Mouse (Mus musculus) T-helper 17 cell (primary cell): ENCODE results near the gene Sez6l.

Experiments used
- in situ Hi-C, 2 experiments: fragments of 300-600 bp; cut with MboI, MseI; formaldehyde crosslinking; loops; 1 replicate in 1 of 2; 2 replicates in 1 of 2; pipeline ENCODE4 v1.15.1; 2025; ENCODE audit warnings: high pct_unique_total_duplicates in 2 of 2

The Sez6l gene

DNA sequence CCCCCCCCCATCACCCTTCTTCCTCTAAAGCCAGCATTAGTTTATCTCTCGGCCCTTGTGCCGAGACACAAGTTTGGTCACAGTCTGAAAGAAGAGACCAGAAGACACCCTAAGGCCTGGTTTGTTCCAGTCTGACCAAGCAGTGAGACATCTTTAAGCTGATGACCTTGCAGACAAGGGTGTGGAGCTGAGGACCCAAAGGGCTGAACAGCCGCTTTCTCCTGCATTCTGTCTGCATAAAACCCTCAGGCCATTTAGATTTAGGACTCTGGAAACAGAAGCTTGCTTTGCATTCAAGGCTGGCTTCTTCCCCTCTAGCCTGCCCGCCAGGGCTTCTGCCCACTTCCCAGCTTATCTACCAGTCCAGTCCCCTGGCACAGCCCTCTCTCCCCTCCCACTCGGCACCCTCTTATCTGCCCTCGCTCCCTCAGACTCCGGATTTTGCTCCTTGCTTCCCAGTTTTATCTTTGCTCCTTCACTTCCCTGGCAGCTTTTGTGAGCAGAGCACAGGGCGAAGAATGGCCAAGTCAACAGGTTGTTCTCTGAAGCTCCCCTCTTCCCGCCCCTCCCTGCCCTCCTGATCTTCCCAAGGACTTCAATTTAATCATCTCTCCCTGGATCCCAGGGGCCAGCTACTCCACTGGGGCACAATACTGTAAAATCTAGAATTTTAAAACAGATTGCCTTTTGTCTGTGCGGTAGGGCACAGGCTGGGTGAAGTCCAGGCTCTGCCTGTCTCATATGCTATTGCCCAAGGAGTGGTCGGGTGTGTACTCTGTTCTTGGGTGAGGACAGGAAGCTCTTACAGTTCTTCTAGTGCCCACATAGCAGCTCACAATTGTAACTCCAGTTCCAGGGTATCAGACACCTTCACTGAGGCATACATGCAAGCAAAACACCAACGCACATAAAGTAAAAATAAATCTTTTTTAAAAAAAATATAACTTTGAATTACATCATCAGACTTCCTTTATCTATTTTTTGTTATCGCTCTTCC, 77.8 kb downstream of the Sez6l start:
- in situ Hi-C loops, result no loop called here

DNA sequence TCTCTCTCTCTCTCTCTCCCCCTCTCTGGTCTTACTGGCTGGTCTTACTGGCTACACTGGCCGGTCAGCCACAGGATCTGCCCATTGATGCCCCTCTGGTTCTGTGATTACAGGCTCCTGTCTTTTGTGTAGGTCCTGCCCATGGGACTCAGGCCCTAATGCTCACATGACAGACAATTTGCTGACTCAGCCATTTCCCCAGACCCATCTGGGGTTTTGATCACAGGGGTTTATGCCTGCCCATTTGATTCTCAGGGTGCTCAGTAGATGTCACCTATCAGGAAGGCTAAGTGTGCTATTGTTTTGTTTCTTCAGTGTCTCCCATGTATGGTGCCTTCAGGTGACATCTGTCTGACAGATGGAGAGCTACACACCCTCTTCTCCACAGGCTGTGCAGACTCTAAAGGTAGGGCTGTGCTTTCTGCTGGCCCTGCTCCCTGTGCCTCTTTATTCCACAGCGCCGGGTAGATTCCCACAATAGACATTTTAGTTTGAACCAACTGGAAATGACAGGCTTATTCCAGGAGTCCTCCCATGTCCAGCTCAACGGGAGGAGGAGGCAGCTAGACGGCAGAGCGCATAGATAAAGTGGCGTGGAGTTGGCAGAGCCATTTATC, 80.1 kb downstream of the Sez6l start:
- in situ Hi-C loops, result no loop called here

DNA sequence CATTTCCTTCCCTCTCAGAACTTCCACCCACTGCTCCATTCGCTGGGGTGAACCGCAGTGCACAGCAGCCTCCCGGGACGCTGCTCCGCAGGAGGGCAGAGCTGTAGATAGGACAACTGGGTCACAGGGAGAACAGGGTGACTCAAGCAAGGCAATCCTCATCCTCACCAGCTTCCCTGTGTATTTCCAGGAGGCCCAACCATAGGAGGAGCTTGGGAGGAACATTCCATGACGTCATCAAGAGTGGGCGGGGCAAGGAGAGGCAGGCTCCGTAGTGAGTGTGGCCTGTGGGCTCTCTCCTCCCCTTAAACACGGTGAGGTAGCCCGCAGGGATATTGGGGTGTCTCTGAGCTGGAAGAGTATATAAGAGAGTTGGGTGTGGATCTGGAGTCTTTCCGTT, 83.5 kb downstream of the Sez6l start:
- in situ Hi-C loops, result no loop called here

DNA sequence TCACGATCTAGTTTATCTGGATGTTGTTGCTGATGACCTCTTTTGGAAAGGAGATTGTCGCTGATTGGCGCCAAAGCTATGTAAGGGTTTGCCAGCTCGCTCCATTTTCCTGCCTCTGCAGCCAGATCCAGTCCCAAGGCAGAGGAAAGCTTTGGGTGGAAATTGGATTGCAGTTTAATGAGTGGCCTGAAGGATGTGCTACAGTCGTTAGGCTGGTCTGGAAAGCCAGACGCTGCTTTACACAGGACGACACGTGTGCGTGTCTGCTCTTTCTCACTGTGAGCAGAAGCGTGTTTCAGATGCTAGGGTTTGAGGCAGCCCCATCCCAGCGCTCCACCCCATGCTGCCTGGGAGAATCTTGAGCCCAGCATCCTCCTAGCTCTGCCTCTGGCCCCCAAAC, 85.5 kb downstream of the Sez6l start:
- in situ Hi-C loops, result no loop called here

DNA sequence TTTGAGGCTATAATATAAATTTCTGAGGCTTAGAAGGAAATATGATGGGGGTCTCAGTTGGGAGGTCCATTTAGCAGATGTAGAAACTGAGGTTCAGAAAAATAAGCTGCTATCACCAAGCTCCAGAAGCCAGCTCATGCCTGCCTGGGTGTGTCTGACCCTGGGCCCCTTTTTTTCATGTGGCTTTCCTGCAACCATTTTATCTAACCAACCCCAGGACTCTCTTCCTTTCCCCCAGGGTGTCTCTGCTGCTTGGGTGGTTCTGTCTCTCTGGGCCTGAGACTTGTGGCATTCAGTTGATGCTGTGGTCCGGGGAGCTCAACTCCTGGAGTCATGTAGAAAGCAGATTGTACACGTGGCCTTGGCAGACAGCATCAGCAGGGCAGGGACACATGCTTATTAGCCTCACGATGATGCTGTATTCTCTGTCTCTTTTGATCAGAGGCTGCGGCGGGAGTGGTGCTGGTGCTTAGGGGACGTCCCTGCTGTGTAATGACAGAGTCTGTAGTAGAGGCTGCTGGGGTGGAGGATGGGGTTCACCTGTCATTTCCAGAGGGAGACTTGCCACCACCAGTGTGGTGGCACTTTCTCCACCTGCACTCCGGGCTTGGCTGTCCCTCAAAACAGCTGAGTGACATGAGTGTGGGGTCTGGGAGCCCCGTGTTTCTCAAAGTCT, 88.7 kb downstream of the Sez6l start:
- in situ Hi-C loops, result no loop called here

DNA sequence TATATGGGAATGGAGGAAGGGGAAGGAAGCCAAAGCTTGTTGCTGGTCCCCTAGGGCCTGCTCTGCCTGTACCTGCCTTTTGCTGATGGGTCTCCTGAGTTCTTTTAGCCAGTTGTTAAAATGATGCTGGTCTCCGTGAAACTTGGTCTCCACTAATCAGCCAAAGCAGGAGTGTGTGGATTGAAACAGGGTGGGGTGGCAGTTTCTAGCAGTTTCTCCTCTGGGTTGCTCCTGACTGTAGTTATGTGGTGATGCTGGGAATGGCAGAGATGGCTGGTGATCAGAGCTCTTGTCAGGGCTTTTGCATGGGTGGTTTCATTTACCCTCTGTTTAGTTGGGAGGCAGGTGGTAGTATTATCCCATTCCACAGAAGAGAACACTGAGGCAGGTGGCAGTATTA, 89.5 kb downstream of the Sez6l start:
- in situ Hi-C loops, result no loop called here

DNA sequence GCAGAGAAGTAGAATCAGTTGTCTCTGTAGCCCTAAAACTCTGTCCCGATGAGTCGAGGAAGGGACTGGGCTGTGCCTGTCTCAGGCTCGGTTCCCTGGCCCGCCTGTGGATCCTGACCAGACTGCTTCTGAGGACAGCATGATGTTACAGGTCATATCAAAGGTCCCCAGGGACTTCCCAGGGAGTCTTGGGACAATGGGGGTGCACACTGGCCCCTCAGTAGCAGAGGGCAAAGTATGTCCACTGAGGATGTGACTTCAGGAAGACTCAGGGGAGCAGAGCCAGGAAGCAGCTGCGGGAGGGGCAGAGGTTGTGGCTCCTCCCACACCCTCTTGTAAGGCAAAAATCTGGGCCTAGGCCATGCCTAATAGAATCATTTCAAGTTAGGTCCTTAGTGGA, 90.6 kb downstream of the Sez6l start:
- in situ Hi-C loops, result no loop called here

DNA sequence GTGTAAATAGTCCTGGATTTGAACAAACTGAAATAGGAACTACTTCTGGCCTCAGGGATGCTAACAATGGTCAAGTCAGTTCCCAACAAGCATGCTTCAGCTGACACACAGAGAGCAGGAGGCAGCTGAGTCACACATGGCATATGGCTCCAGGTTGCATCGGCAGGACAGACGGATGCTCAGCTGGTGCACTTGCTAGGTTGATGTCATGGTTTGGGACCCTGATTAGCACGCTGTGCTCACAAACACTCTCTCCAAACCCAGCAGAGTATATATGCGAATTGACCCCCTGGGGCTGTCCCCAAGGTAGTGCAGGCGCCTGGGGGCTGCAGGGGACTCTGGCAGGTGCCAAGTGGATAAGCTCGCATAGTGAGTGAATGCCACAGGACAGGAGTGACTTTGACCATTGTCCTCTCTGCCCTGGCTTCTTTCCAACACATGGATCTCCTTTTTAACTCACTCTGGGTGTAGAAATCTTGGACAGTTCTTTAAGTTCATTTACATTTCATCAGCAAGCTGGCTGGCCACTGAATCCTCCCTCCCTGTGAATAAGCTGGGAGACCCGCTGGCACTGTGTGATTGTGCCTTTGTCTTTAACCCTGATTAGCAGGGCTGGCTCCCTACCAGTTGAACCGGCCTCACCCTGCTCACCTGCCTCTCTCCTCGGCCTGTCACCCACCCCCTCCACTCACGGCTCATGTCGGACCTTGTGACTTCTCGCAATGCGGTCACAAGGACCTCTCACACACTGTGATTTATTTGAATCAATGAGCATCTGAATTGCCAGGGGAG, 91.9 kb downstream of the Sez6l start:
- in situ Hi-C loops, result no loop called here

DNA sequence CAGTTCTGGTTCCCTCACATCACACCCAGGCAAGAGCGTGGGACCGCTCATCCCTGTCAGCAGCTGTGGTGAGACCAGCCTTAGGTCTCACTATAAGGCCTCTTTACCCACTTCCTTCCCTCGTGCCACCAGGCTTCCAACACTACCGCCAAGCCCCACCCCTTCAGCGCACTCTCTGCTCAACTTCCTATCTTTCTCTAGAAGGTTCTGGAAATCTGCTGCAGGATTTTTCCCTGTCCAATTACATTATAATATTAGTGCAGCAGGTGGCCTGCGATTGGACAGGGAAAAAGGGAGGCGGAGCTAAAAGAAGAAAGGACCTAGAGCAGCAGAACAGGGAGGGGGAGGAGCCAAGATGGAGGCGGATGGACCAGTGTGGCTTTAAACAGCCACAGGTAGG, 94.0 kb downstream of the Sez6l start:
- in situ Hi-C loops, result no loop called here

DNA sequence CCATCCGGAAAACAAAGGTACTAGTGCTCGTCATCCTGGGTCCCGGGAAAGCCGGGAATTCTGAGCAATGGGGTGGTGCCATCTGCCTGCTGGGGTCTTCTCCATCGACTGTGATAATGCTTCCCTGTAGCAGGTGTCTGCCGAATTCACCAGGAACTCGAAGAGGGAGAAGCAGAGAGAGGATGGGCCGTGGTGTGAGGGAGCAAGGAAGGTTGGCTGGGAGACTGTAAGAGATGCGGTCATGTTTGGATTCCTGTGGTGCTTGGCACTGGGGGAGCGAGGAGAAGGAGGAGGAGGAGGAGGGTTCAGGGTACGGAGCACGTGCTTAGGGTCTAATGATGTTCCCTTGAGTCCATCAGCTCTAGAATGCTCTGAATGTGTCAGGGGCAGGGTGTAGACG, 94.4 kb downstream of the Sez6l start:
- in situ Hi-C loops, result no loop called here

DNA sequence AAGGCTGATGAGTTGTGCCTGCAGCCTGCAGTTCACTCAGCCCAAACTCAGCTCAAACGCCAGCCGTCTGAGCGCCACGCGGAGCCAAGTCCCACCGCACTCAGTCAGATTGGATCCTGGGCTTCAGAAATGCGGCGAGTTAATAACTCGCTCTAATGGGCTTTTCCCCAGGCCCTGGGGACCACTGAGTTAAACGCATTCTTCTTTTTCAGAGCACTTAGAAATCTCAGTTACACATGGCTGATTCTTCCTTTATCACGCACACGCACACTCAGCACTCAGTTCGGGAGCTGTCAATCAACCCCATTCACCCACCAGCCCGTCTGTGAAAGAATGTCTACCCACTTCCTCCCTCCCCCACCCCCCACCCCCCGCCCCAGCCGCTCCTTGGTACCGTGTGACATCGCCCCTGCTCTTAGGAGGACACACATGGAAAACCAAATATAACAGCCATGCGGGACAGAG, 95.0 kb downstream of the Sez6l start:
- in situ Hi-C loops, result no loop called here

DNA sequence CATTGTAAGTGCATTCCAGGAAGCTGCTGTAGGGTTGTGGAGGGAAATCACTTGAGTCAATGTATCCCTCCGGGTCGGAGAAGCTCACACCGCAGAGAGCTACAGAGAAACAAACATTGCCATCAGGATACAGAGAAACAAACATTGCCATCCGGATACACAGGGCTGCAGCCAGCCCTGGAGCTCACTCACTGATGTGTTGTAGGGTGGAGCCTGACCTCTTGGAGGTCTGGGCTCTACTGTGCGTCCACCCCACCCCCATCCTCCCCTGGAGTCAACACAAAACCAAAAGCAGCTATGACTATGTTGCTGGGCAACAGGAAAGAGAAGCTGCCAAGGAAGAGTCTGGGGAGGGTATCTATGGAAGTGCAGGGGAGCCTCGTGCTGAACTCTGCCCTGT, 103.5 kb downstream of the Sez6l start:
- in situ Hi-C loops, result no loop called here

DNA sequence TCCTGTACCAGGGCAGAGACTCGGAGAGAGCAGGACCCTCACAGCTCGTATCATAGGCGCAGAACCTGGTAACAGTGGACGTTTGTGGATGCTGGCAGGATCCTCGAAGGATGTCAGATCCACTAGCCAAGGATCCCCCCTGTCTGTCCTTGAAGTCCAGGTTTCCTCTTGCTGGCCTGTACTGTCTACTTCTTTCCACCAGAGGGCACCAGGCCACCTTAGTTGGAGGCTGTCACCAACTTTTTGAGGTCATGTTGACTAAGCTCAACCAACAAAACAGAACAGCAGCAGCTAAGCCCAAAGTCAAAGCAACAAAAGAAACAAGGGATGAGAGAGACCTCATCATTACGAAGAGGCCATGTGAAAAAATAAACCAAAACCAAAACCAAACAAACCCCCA, 106.8 kb downstream of the Sez6l start:
- in situ Hi-C loops, result no loop called here

DNA sequence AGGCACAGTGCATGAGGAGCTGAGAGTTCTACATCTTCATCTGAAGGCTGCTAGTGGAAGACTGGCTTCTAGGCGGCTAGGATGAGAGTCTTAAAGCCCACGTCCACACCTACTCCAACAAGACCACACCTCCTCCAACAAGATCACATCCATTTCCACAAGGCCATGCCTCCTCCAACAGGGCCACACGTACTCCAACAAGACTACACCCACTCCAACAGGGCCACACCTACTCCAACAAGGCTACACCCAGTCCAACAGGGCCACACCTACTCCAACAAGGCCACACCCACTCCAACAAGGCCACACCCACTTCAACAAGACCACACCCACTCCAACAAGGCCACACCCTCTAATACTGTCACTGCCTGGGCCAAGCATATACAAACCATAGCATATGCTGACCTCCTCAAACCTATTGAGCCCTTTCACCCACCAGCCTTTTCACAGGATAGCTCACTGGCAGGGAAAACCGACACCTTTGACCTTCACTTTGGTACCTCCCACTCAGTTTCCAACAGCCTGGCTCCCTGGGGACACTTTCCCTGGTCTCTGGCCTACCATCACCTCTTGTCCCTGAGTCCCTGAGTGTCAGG, 107.9 kb downstream of the Sez6l start:
- in situ Hi-C loops, result no loop called here

DNA sequence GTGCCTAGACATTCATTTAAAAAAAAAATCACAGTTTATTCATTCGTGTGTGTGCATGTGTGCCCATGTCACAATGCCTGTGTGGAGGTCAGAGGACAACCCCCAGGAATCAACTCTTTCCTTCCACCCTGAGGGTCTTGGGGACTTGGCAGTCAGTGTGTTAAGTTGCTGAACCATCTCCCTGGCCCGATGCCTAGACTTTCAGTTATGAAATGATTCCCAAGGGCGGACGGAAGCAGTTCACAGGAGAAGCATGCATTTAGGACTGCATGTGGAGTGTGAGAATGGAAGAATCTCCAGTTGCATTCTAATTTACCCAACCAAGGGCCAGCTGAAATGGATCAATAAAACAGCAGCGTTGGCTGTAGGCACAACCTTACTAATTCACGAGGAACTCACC, 110.7 kb downstream of the Sez6l start:
- in situ Hi-C loops, result no loop called here

DNA sequence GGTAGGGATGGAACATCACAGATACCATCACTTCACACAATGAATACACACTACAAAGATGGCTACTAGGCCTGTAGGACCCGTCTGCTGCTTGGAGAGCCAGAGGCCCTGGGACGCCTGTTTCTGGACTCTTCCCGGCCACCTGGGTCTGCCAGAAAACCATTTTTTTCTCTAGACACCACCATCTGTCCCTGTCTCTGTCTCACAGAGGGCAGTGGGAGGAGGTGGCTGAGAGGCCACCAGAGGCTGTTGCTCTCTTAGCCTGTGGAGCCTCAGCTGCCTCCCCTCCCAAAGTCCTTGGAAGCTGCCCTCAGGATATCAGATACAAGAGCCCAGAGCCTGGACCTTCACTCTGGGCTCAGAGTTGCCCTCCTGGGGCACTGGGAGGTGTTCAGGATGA, 117.1 kb downstream of the Sez6l start:
- in situ Hi-C loops, result no loop called here

DNA sequence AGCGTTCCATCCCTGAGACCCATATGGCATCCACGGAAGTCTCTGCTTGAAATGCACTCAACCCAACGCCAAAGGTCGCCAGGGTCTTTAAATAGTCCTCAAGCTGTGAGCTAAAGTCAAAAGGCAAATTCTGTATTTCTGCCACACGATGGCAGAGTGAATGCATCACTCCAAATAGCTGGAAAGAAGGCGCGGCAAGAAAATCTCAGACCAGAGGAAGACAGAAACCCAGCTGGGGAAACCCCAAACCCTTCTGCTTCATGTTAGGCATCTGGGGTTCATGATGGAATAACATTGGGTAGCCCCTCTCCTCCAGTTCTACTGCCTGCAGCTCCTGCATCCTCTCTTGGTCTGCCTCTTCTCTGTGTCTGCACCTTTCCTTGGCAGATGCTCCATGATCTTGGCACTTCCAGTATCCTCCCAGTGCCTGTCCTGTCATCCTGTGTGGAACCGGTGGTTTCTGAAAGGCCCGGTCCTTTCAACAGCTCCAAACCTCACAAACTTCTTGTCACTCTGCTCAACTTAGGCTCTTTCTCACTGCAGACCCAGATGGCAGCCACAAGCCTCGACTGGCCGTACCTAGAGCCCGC, 121.9 kb downstream of the Sez6l start:
- in situ Hi-C loops, result no loop called here

DNA sequence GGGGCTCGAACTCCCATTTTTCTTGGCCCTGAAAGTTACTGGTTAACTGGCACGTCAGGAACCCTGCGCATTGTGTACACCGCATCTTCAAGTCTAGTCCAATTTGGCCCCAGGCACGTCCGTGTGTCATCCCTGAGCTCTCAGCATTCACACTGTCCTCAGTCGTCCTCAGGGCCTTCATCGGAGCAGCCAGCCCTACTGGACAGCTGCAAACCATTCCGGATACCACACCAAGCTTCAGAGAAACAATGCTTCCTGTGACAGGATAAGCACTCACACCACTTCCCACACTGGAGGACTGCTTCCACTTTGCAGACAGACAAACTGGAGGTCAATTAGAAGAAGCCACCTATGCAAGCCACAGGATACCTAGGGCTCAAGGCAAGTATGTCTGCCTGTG, 123.9 kb downstream of the Sez6l start:
- in situ Hi-C loops, result no loop called here

DNA sequence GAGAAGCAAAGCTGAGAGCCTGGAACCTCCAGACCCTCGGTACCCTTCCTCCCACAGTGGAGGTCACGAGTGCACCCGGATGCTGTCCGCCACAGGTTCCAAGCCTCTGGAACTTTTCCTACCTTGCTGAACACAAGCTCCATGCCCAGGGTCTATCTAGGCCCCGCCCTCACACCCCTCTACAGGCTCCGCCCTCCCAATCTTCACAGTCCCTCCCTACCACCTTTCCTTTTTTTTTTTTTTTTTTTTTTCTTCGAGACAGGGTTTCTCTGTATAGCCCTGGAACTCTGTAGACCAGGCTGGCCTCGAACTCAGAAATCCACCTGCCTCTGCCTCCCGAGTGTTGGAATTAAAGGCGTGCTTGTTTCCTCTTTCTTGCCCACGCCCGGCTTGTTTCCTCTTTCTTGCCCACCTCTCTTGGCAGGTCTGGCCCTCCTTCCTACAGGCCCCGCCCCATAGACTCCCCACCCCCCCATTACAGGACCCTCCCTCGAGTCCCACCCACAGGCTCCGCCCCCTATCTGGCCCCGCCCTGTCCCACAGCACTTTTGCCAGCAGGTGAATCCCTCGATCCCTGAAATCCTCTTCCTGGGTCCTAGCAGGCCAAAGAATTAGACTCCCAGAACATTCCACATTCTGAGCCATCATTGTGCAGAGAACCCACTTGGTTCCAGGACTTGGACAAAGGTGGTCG, 128.1 kb downstream of the Sez6l start, which contains the start of gene Gm6588:
Gene Gm6588, plus strand, starts transcription at position 680 of the 694 bp plus-strand sequence.
- in situ Hi-C loops, result no loop called here

DNA sequence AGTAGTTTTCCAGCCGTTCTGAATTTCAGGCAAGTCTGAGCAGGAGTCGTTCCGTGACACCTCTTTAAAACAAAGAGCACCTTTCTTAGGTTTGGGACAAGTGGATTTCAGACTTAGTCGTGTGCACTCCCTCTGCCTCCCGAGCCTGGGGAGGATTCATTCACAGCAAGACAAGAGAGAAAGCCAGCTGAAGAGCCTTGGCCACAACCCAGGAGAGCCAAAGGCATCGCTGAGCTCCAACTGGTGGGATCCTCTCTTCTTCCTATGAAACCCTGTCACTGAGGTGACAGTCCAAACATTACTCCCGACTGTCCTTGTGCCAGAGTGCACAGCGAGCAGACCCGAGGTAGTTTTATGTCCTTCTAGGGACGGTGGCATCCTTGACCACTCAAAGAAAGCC, 138.4 kb downstream of the Sez6l start:
- in situ Hi-C loops, result no loop called here
